Mouse (Mus musculus) heart, postnatal 36 days (tissue): ENCODE data around the gene Pck2. TPM values are rescaled to one million over a fixed set of nuclear protein-coding genes. Genes with fewer than 3 reads are reported as not detected.

Experiments
- DNase-seq, 2 experiments: peaks; one replicate each; pipeline ENCODE4 v3.0.0; 2021 to 2022
- intact Hi-C: fragments of 180-260 bp; cut with DNase I; formaldehyde crosslinking; loops from one replicate; pipeline ENCODE4 v1.15.1; 2025
- total RNA-seq, 2 experiments: library from RNA; stranded (reverse); gene quantifications; 2 replicates each; pipeline ENCODE4 v1.2.3; 2021

Gene Pck2
- total RNA-seq, 2 experiments from 2014 or later: 12.9 to 13.2 TPM

DNA sequence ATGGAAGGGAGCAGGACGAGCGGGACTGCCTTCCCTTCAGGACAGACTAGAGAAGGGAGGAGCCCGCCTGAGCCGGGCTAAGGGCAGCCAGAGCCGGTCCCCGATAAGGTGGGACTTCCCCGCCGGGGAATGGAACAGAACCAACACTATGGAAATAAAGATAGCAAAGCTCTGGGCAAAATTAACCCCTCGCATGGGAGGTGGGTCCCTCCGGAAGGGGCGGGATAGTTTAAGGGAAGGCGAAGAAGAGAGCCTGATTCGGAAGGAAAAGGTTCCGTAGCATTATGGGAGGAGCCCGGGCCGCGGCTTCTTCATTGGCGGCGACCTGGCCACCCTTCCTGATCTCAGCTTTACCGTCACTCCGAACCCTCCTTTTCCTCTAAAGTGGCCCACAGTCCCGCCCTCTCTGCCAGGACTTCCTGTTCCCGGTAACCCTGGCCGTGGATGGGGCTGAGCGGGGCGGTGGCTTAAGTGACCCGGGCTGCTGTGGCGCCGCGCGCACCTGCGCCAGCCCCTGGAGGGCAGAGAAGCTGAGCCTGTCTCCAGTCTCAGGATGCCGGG is 51.3 kb downstream of the Pck2 start, which contains the start of gene Rnf31:
TSS of gene Rnf31 (plus strand) at position 378 of the 561 bp plus-strand sequence.
- DNase-seq: peak; percentile 91
- intact Hi-C loops: no loop called here

DNA sequence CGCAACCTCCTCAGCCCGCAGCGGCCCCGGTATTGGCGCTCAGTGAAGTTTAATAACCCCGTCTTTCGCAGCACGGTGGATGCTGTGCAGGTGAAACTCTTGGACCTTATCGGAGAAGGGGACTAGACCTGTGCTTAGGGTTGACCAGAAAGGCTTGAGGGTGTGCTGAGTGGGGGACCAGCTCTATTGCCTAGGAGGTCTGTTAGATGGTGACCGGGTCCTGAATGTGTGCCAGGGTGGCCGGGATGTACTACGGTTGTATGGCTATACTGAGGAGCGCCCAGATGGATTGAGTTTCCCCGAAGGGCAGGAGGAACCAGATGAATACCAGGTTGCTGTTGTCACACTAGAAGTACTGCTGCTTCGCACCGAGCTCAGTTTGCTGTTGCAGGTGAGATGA is 52.2 kb downstream of the Pck2 start:
- intact Hi-C loops: loop anchor here (2.0 kb wide), 1 partner anchor 15 kb away; no protein-coding TSS in a partner anchor
- no peak for DNase-seq

DNA sequence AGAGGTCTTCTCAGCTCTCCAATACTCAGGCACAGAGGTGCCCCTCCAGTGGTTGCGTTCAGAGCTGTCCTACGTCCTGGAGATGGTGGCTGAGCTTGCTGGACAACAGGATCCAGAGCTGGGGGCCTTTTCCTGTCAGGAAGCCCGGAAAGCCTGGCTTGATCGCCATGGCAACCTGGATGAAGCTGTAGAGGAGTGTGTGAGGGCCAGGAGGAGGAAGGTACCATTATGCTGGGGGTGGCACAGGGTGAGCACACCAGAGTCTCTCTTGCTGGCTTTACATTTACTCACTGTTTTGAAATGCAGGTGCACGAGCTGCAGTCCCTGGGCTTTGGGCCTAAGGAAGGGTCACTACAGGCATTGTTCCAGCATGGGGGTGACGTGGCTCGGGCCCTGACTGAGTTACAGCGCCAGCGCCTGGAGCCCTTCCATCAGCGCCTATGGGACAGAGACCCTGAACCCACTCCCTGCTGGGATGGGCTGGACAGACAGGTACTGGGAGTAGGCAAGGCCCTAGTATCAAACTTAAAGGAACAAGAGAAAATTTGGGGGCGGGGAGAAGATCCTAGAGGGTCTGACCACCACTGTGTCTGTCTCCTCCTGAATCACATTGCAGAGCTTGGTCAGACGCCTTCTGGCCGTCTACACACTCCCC is 56.1 kb downstream of the Pck2 start:
- intact Hi-C loops: no loop called here
- no peak for DNase-seq

DNA sequence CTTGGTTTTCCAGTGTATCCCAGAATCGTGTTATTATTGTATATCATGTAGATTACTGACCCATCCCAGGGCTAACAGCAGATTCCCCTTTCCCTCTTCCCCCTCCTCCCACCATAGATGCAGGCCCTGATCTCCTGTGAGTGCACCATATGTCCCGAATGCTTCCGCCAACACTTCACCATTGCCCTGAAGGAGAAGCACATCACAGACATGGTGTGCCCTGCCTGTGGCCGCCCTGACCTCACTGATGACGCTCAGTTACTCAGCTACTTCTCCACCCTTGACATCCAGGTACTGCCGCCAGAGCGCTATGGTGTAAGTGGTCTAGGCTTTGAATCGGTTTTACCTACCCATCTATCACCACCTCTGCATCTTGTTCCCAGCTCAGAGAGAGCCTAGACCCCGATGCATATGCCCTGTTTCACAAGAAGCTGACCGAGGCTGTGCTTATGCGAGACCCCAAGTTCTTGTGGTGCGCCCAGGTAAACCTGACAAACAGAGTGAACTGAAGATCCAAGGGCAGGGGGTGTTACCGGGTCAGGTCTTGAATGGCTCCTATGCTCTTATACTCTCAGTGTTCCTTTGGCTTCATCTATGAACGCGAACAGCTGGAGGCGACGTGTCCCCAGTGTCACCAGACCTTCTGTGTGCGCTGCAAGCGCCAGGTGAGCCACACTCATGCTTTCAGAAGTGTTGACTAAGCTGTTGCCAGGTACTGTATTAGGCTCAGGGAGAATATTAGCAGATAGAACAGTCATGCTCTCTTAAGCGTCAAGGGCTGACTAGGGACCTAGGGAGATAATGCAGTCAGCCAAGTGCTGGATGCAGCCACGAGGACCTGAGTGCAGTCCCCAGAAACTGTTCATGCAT is 58.7 kb downstream of the Pck2 start:
- intact Hi-C loops: no loop called here
- DNase-seq: no peak

Other genes starting within 250 kb of the Pck2 start
- 100 to 1,000 TPM; 118 to 130 TPM for gene Dhrs4, start 61.5 kb upstream of the Pck2 start, total RNA-seq
- 1 to 10 TPM; 3.1 to 3.2 TPM for gene Carmil3, start 49.6 kb upstream of the Pck2 start, total RNA-seq
- gene Cpne6, start 29.8 kb upstream of the Pck2 start, total RNA-seq: not detected
- not detected for gene Nrl, start 15.3 kb upstream of the Pck2 start, total RNA-seq
- 100 to 1,000 TPM; 138 to 148 TPM for gene Dcaf11, start 19.7 kb downstream of the Pck2 start, total RNA-seq
- not detected for gene A730061H03Rik, start 20.1 kb downstream of the Pck2 start, total RNA-seq
- 100 to 1,000 TPM; 188 to 200 TPM for gene Fitm1, start 35.4 kb downstream of the Pck2 start, total RNA-seq
- gene Psme1, start 37.9 kb downstream of the Pck2 start, total RNA-seq: 100 to 1,000 TPM; 250 to 298 TPM
- 10 to 100 TPM; 59.7 to 63.2 TPM for gene Emc9, start 45.0 kb downstream of the Pck2 start, total RNA-seq
- 100 to 1,000 TPM; 103 to 107 TPM for gene Psme2, start 50.8 kb downstream of the Pck2 start, total RNA-seq
- gene Rnf31, start 51.4 kb downstream of the Pck2 start, total RNA-seq: 10 to 100 TPM; 29.1 to 35.0 TPM
- gene Irf9, start 63.3 kb downstream of the Pck2 start, total RNA-seq: 10 to 100 TPM; 10.6 to 17.7 TPM
- gene Rec8, start 77.8 kb downstream of the Pck2 start, total RNA-seq: under 1 TPM; 0.11 to 0.19 TPM
- gene Ipo4, start 95.7 kb downstream of the Pck2 start, total RNA-seq: 10 to 100 TPM; 54.1 to 62.7 TPM
- gene Gm49378, start 97.6 kb downstream of the Pck2 start, total RNA-seq: 1 to 10 TPM; 3.0 to 3.7 TPM
- gene Tm9sf1, start 103.5 kb downstream of the Pck2 start, total RNA-seq: 10 to 100 TPM; 38.3 to 42.1 TPM
- under 1 TPM; 0.51 to 0.61 TPM for gene Tssk4, start 109.9 kb downstream of the Pck2 start, total RNA-seq
- gene Mdp1, start 120.2 kb downstream of the Pck2 start, total RNA-seq: 10 to 100 TPM; 42.6 to 57.7 TPM
- gene Gmpr2, start 131.7 kb downstream of the Pck2 start, total RNA-seq: 10 to 100 TPM; 10.8 to 11.0 TPM
- gene Nedd8, start 131.9 kb downstream of the Pck2 start, total RNA-seq: 100 to 1,000 TPM; 242 to 257 TPM
- 10 to 100 TPM in 1 of 2 experiments, 1 to 10 TPM in 1; 10.0 to 12.9 TPM for gene Tinf2, start 141.6 kb downstream of the Pck2 start, total RNA-seq
- gene Tgm1, start 173.7 kb downstream of the Pck2 start, total RNA-seq: under 1 TPM; 0.31 to 0.33 TPM
- gene Rabggta, start 182.0 kb downstream of the Pck2 start, total RNA-seq: 10 to 100 TPM; 12.7 to 13.3 TPM
- gene Dhrs1, start 205.4 kb downstream of the Pck2 start, total RNA-seq: 10 to 100 TPM; 41.3 to 44.2 TPM
- gene Nop9, start 205.4 kb downstream of the Pck2 start, total RNA-seq: 10 to 100 TPM in 1 of 2 experiments, 1 to 10 TPM in 1; 8.4 to 12.8 TPM
- 1 to 10 TPM in 1 of 2 experiments, under 1 TPM in 1; 0.64 to 1.6 TPM for gene Cideb, start 218.2 kb downstream of the Pck2 start, total RNA-seq
- under 1 TPM in 1 of 2 experiments, not detected in 1; 0.19 TPM for gene Ltb4r2, start 221.2 kb downstream of the Pck2 start, total RNA-seq
- gene Ltb4r1, start 225.7 kb downstream of the Pck2 start, total RNA-seq: under 1 TPM in 1 of 2 experiments, not detected in 1; 0.24 TPM
- 10 to 100 TPM; 18.0 to 21.0 TPM for gene Adcy4, start 243.8 kb downstream of the Pck2 start, total RNA-seq
- gene Ripk3, start 248.6 kb downstream of the Pck2 start, total RNA-seq: 1 to 10 TPM; 3.0 to 5.1 TPM